Mouse (Mus musculus) erythroblast, embryonic 14.5 days (primary cell): ENCODE measurements around the gene Itpk1.

Source experiments
- GATA1 ChIP-seq: IDR thresholded peaks from 2 replicates; pipeline ENCODE4 v1.6.1; 2012; ENCODE audit warnings: low read length, inconsistent platforms, mixed read lengths
- TAL1 ChIP-seq: IDR thresholded peaks from 3 replicates; pipeline ENCODE4 v1.6.1; 2012; ENCODE audit warnings: low read length, inconsistent platforms, mixed read lengths

- no peak for TF ChIP-seq GATA1
- no peak for TF ChIP-seq TAL1
Measured at GRCm38 (mm10) chr12:102663349-102664051, 41.2 kb downstream of the Itpk1 start.
